Mouse (Mus musculus): ENCODE results near the gene Flrt1. TPM values are rescaled to one million over a fixed set of nuclear protein-coding genes. Genes with fewer than 3 reads are reported as not detected.

Gene Flrt1
- polyA plus RNA-seq, 1 experiment from 2014 or later: 3.5 TPM

- H3K4me2 ChIP-seq: no peak overlapping the region
- peak; percentile 14; the same call in 1 of the 2 replicates for ATAC-seq (ENCODE audit: insufficient read depth, low FRiP score, low read depth)
- no peak overlapping the region for H3K4me3 ChIP-seq (replicated peaks)
- H3K9ac ChIP-seq: no peak overlapping the region
- peaks cover 19% of the 10 kb centered on the region for H3K4me1 ChIP-seq
- H3K9me3 ChIP-seq: no peaks in the 10 kb centered on the region
- H3K36me3 ChIP-seq: no peaks in the 10 kb centered on the region
- H3K27me3 ChIP-seq (replicated peaks): 0 out of 2 replicates have a peak, but pooled peaks cover 3% of the 10 kb centered on the region
- H3K27ac ChIP-seq: no peak overlapping the region
- WGBS: 36% methylated on average over 5 of the region's 5 CpGs
These were observed 36.8 kb upstream of the Flrt1 start for GRCm38 (mm10) chr19:7142207-7142915.

- H3K4me1 ChIP-seq: peaks cover 30% of the 10 kb centered on the region
These were observed 35.4 kb upstream of the Flrt1 start for GRCm38 (mm10) chr19:7140856-7141421.

GRCm38 (mm10) chr19:7140373-7140772, 34.8 kb upstream of the Flrt1 start:
- H3K9ac ChIP-seq: no peak overlapping the region
- H3K9me3 ChIP-seq: no peaks in the 10 kb centered on the region
- 0 out of 2 replicates have a peak, but pooled peaks cover under 1% of the 10 kb centered on the region for H3K27me3 ChIP-seq (replicated peaks)
- H3K4me2 ChIP-seq: no peak overlapping the region
- H3K36me3 ChIP-seq: no peaks in the 10 kb centered on the region
- no peak for ATAC-seq (ENCODE audit: insufficient read depth, low FRiP score, low read depth)
- H3K4me1 ChIP-seq: peaks cover 36% of the 10 kb centered on the region
- H3K27ac ChIP-seq: no peak overlapping the region
- WGBS: 68% methylated on average over 6 of the region's 6 CpGs
- no peak overlapping the region for H3K4me3 ChIP-seq (replicated peaks)

More at GRCm38 (mm10) chr19:7140856-7141421, 35.4 kb upstream of the Flrt1 start:
- Histone ChIP-seq H3K9me3 (no peaks in the 10 kb centered on the region), H3K9ac (no peak overlapping the region), H3K36me3 (no peaks in the 10 kb centered on the region), H3K4me3 (replicated peaks) (no peak overlapping the region), H3K27ac (no peak overlapping the region), H3K4me2 (no peak overlapping the region), H3K27me3 (replicated peaks) (0 out of 2 replicates have a peak, but pooled peaks cover 3% of the 10 kb centered on the region)
- 76% methylated on average over 12 of the region's 12 CpGs for WGBS
- ATAC-seq (ENCODE audit: insufficient read depth, low FRiP score, low read depth): no peak

- Histone ChIP-seq H3K36me3 (no peaks in the 10 kb centered on the region), H3K9ac (no peak overlapping the region), H3K27me3 (replicated peaks) (no peaks in the 10 kb centered on the region), H3K9me3 (no peaks in the 10 kb centered on the region), H3K4me1 (peaks cover 46% of the 10 kb centered on the region), H3K27ac (no peak overlapping the region), H3K4me2 (no peak overlapping the region), H3K4me3 (replicated peaks) (no peak overlapping the region)
- 64% methylated on average over 4 of the region's 4 CpGs for WGBS
- ATAC-seq (ENCODE audit: insufficient read depth, low FRiP score, low read depth): no peak
These were observed 33.8 kb upstream of the Flrt1 start for GRCm38 (mm10) chr19:7139321-7139720.

GRCm38 (mm10) chr19:7138327-7138726, 32.8 kb upstream of the Flrt1 start:
- no peaks in the 10 kb centered on the region for H3K36me3 ChIP-seq
- H3K9ac ChIP-seq: no peak overlapping the region
- H3K4me2 ChIP-seq: no peak overlapping the region
- WGBS: 50% methylated on average over 14 of the region's 14 CpGs
- no peaks in the 10 kb centered on the region for H3K27me3 ChIP-seq (replicated peaks)
- no peaks in the 10 kb centered on the region for H3K9me3 ChIP-seq
- H3K4me1 ChIP-seq: peaks cover 53% of the 10 kb centered on the region
- no peak overlapping the region for H3K4me3 ChIP-seq (replicated peaks)
- no peak overlapping the region for H3K27ac ChIP-seq
- ATAC-seq (ENCODE audit: insufficient read depth, low FRiP score, low read depth): no peak

GRCm38 (mm10) chr19:7136714-7137498, 31.4 kb upstream of the Flrt1 start:
- Histone ChIP-seq H3K9ac (no peak overlapping the region), H3K36me3 (no peaks in the 10 kb centered on the region), H3K4me2 (no peak overlapping the region), H3K9me3 (no peaks in the 10 kb centered on the region), H3K4me1 (peaks cover 49% of the 10 kb centered on the region), H3K27ac (peak overlapping the region; percentile 79), H3K4me3 (replicated peaks) (no peak overlapping the region), H3K27me3 (replicated peaks) (no peaks in the 10 kb centered on the region)
- WGBS: 46% methylated on average over 14 of the region's 14 CpGs
- peak; percentile 24; the same call in 1 of the 2 replicates for ATAC-seq (ENCODE audit: insufficient read depth, low FRiP score, low read depth)

GRCm38 (mm10) chr19:7136016-7136415, 30.5 kb upstream of the Flrt1 start:
- 23% methylated on average over 9 of the region's 9 CpGs for WGBS
- peaks cover 47% of the 10 kb centered on the region for H3K4me1 ChIP-seq
- H3K4me3 ChIP-seq (replicated peaks): no peak overlapping the region
- H3K9ac ChIP-seq: no peak overlapping the region
- no peaks in the 10 kb centered on the region for H3K9me3 ChIP-seq
- no peaks in the 10 kb centered on the region for H3K36me3 ChIP-seq
- no peaks in the 10 kb centered on the region for H3K27me3 ChIP-seq (replicated peaks)
- peak; percentile 63; the same call in 1 of the 2 replicates for ATAC-seq (ENCODE audit: insufficient read depth, low FRiP score, low read depth)
- H3K27ac ChIP-seq: peak overlapping the region; percentile 79
- H3K4me2 ChIP-seq: peak overlapping the region; percentile 21; the same call in 1 of the 2 replicates

GRCm38 (mm10) chr19:7135525-7135924, 30.0 kb upstream of the Flrt1 start:
- ATAC-seq (ENCODE audit: insufficient read depth, low FRiP score, low read depth): peak; percentile 37; the same call in 1 of the 2 replicates
- no peaks in the 10 kb centered on the region for H3K36me3 ChIP-seq
- no peaks in the 10 kb centered on the region for H3K27me3 ChIP-seq (replicated peaks)
- WGBS: 16% methylated on average over 9 of the region's 9 CpGs
- H3K4me2 ChIP-seq: peak overlapping the region; percentile 21; the same call in 1 of the 2 replicates
- no peaks in the 10 kb centered on the region for H3K9me3 ChIP-seq
- peaks cover 47% of the 10 kb centered on the region for H3K4me1 ChIP-seq
- peak overlapping the region; percentile 79 for H3K27ac ChIP-seq
- H3K9ac ChIP-seq: no peak overlapping the region
- H3K4me3 ChIP-seq (replicated peaks): no peak overlapping the region

- Histone ChIP-seq H3K9ac (no peak overlapping the region), H3K9me3 (no peaks in the 10 kb centered on the region), H3K27me3 (replicated peaks) (no peaks in the 10 kb centered on the region), H3K4me1 (peaks cover 47% of the 10 kb centered on the region), H3K27ac (peak overlapping the region; percentile 79), H3K4me2 (peak overlapping the region; percentile 19; the same call in 1 of the 2 replicates), H3K4me3 (replicated peaks) (no peak overlapping the region), H3K36me3 (no peaks in the 10 kb centered on the region)
- 0 out of 2 replicates have a peak, but pooled peaks have one; percentile 24 for ATAC-seq (ENCODE audit: insufficient read depth, low FRiP score, low read depth)
- 21% methylated on average over 17 of the region's 17 CpGs for WGBS
These were observed 29.1 kb upstream of the Flrt1 start for GRCm38 (mm10) chr19:7134631-7135091.

GRCm38 (mm10) chr19:7133436-7133835, 27.9 kb upstream of the Flrt1 start:
- no peak overlapping the region for H3K27ac ChIP-seq
- no peak overlapping the region for H3K4me2 ChIP-seq
- 86% methylated on average over 9 of the region's 9 CpGs for WGBS
- H3K9ac ChIP-seq: no peak overlapping the region
- no peak for ATAC-seq (ENCODE audit: insufficient read depth, low FRiP score, low read depth)
- H3K27me3 ChIP-seq (replicated peaks): no peaks in the 10 kb centered on the region
- no peaks in the 10 kb centered on the region for H3K36me3 ChIP-seq
- no peaks in the 10 kb centered on the region for H3K9me3 ChIP-seq
- no peak overlapping the region for H3K4me3 ChIP-seq (replicated peaks)
- peaks cover 44% of the 10 kb centered on the region for H3K4me1 ChIP-seq

- WGBS: 58% methylated on average over 11 of the region's 11 CpGs
- no peak overlapping the region for H3K9ac ChIP-seq
- no peaks in the 10 kb centered on the region for H3K36me3 ChIP-seq
- no peak overlapping the region for H3K4me2 ChIP-seq
- H3K9me3 ChIP-seq: no peaks in the 10 kb centered on the region
- no peak overlapping the region for H3K27ac ChIP-seq
- H3K27me3 ChIP-seq (replicated peaks): 0 out of 2 replicates have a peak, but pooled peaks cover 1% of the 10 kb centered on the region
- ATAC-seq (ENCODE audit: insufficient read depth, low FRiP score, low read depth): no peak
- H3K4me3 ChIP-seq (replicated peaks): no peak overlapping the region
- H3K4me1 ChIP-seq: peaks cover 17% of the 10 kb centered on the region
These were observed 24.8 kb upstream of the Flrt1 start for GRCm38 (mm10) chr19:7130317-7130716.
